In the genomic region with DNA sequence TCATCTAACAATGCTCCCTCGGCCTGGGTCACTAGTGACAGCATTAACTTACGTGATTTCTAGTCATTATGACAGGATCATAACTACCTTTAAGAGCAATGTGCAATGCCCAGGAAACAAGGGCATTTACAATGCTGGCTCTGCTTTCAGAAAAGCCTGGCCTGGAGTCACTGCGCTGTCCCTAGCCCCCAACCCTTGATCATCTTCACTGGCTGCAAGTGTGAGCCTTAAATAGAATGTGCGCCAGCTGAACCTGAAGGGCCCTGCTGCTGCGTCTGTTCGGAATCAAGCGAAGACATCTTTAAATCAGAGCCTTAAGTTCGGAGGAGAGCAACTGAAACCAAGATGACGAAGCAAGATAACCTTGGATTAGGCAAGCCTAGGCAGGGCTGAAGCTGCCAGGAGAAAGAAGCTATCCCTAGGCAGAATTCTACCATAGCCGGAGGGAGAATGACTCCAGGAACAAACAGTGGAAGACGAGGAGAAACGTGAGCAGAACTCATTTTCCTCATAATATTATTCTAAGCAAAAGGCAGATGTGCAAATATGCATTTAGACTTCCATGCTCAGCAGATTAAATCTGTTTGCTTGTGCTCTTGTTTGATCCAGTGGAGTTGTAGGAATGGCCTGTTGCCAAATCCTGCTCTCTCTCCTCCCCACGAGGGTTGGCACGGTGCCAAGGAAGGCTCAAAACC, we compare ENCODE assay signal across 9 mouse cellular contexts. TPM values are rescaled to one million over a fixed set of nuclear protein-coding genes. Genes with fewer than 3 reads are reported as not detected.
DNase-seq lines count a peak whose midpoint lies in the region; ATAC-seq lines count a peak whose summit lies in the region.
"Had no signal": no experiment of that assay in that cellular context is flagged by ENCODE, and none has a peak within 500 bp of the region (broad histone marks: within the 10 kb centered on the region; RNA-seq: fewer than 3 reads in every experiment).

No protein-coding gene starts in this region.

- DNase-seq in NIH3T3 (ENCODE audit: low read depth), result peak; percentile 72
- DNase-seq in adrenal gland, adult 2 months, result peak; percentile 78
- DNase-seq in left cerebral cortex, adult 18-20 months (ENCODE audit: low spot score in 2 of 2), result peak; percentile 45 to 59
- no peak for DNase-seq in thymus, postnatal 36 days

- no peaks in the 10 kb centered on the region for H3K36me3 ChIP-seq in hindbrain, embryonic 16.5 days (ENCODE audit: control insufficient read depth, insufficient read depth, low read length)
- no peaks in the 10 kb centered on the region for H3K36me3 ChIP-seq in neural tube, embryonic 14.5 days (ENCODE audit: control insufficient read depth, insufficient read depth, low read length)

- WGBS in hindbrain, embryonic 16.5 days, result 56% methylated on average over 14 of the region's 14 CpGs
- WGBS in neural tube, embryonic 14.5 days, result 76% methylated on average over 14 of the region's 14 CpGs

- no peaks in the 10 kb centered on the region for H3K9me3 ChIP-seq in hindbrain, embryonic 16.5 days (ENCODE audit: control insufficient read depth, low read length)
- H3K9me3 ChIP-seq in neural tube, embryonic 14.5 days (ENCODE audit: control insufficient read depth, low read length), result no peaks in the 10 kb centered on the region
- H3K9me3 ChIP-seq: limb, embryonic 13.5 days had no signal

- peaks cover 13% of the 10 kb centered on the region for H3K4me1 ChIP-seq in hindbrain, embryonic 16.5 days (ENCODE audit: control insufficient read depth, insufficient read depth, low read depth, low read length)
- H3K4me1 ChIP-seq in neural tube, embryonic 14.5 days (ENCODE audit: control insufficient read depth, insufficient read depth, low read length), result peaks cover 11% of the 10 kb centered on the region

- ATAC-seq in frontal cortex, adult (ENCODE audit: low TSS enrichment), result peak; percentile 46
- peak; percentile 53 for ATAC-seq in hindbrain, embryonic 16.5 days
- peak; percentile 38; the same call in 1 of the 2 replicates for ATAC-seq in neural tube, embryonic 14.5 days (ENCODE audit: low read depth)
- ATAC-seq in inflammation-experienced regulatory T-cells, adult 6 months, result no peak

- no peaks in the 10 kb centered on the region for H3K27me3 ChIP-seq in hindbrain, embryonic 16.5 days (replicated peaks; ENCODE audit: control insufficient read depth, insufficient read depth, low read length)
- H3K27me3 ChIP-seq in neural tube, embryonic 14.5 days (ENCODE audit: control insufficient read depth, insufficient read depth, low read length), result no peaks in the 10 kb centered on the region
- H3K27me3 ChIP-seq: limb, embryonic 13.5 days had no signal

- H3K4me2 ChIP-seq in hindbrain, embryonic 16.5 days (ENCODE audit: low read length), result no peak overlapping the region
- H3K4me2 ChIP-seq in neural tube, embryonic 14.5 days (ENCODE audit: low read depth, low read length), result no peak overlapping the region
- H3K4me2 ChIP-seq: limb, embryonic 13.5 days had no signal

- H3K4me3 ChIP-seq in hindbrain, embryonic 16.5 days (ENCODE audit: low read length), result no peak overlapping the region
- no peak overlapping the region for H3K4me3 ChIP-seq in neural tube, embryonic 14.5 days (ENCODE audit: low read depth, low read length)
- H3K4me3 ChIP-seq: limb, embryonic 13.5 days had no signal

- no peak overlapping the region for H3K9ac ChIP-seq in hindbrain, embryonic 16.5 days (ENCODE audit: low read depth, low read length)
- no peak overlapping the region for H3K9ac ChIP-seq in neural tube, embryonic 14.5 days (replicated peaks; ENCODE audit: low read depth, low read length)
- H3K9ac ChIP-seq: limb, embryonic 13.5 days had no signal

- H3K27ac ChIP-seq in hindbrain, embryonic 16.5 days (ENCODE audit: low read depth, low read length), result 0 out of 2 replicates have a peak overlapping the region, but pooled peaks have one; percentile 29
- H3K27ac ChIP-seq in neural tube, embryonic 14.5 days (ENCODE audit: low read depth, low read length), result no peak overlapping the region
- H3K27ac ChIP-seq: limb, embryonic 13.5 days had no signal

RNA-seq across cellular contexts. Expression of a gene that starts 52.7 kb away (rescaled TPM):
- total RNA-seq in adrenal gland, adult 2 months (2021), result 10 to 100 TPM; 11.9 to 16.0 TPM
- 1.6 and 1.7 TPM in 2 replicates for polyA plus RNA-seq in adrenal gland, adult 2 months (2012; rRNA removed)
- polyA plus RNA-seq in hindbrain, embryonic 16.5 days (2015; fragmentation: Nextera tagmentation; extraction: Ambion mirVana), result 2.0 and 3.0 TPM in 2 replicates
- 1 to 10 TPM; 4.1 to 6.8 TPM for total RNA-seq in left cerebral cortex, adult 18-20 months (2021)
- polyA plus RNA-seq in neural tube, embryonic 14.5 days (2014; fragmentation: Nextera tagmentation; extraction: Ambion mirVana), result 2.2 and 3.9 TPM in 2 replicates
- polyA plus RNA-seq in inflammation-experienced regulatory T-cells, adult 6 months (2017; shearing (Covaris generic)), result 10 to 100 TPM; 14.0 to 15.8 (median 14.6) TPM

Comparison
In these comparisons a context has a peak if more than half of its experiments do, and no peak if none do; other contexts are left out.
1. DNase-seq: peak in NIH3T3 (single experiment), adrenal gland, adult 2 months (single experiment) and left cerebral cortex, adult 18-20 months (2 of 2); none in thymus, postnatal 36 days (0 of 2).